Mouse (Mus musculus): ENCODE data around the gene Mbd6.

The Mbd6 gene

GRCm38 (mm10) chr10:127288328-127288799, 454 bp downstream of the Mbd6 start:
- WGBS = 1% methylated on average over 16 of the region's 28 CpGs

GRCm38 (mm10) chr10:127287936-127288293, 903 bp downstream of the Mbd6 start:
- 0% methylated on average over 3 of the region's 3 CpGs for whole genome bisulfite sequencing

GRCm38 (mm10) chr10:127287271-127287935, 1.4 kb downstream of the Mbd6 start:
- WGBS = 46% methylated on average over 15 of the region's 15 CpGs

- 50% methylated on average over 7 of the region's 7 CpGs for WGBS
Measured at GRCm38 (mm10) chr10:127286730-127287129, 2.1 kb downstream of the Mbd6 start.

GRCm38 (mm10) chr10:127286194-127286593, 2.6 kb downstream of the Mbd6 start:
- WGBS = 52% methylated on average over 7 of the region's 7 CpGs

GRCm38 (mm10) chr10:127285644-127286043, 3.2 kb downstream of the Mbd6 start:
- WGBS = 71% methylated on average over 13 of the region's 13 CpGs

- WGBS = 76% methylated on average over 10 of the region's 11 CpGs
Measured at GRCm38 (mm10) chr10:127284724-127285500, 3.9 kb downstream of the Mbd6 start.

GRCm38 (mm10) chr10:127284105-127284622, 4.7 kb downstream of the Mbd6 start:
- 91% methylated on average over 7 of the region's 7 CpGs for WGBS

GRCm38 (mm10) chr10:127282620-127283215, 6.1 kb downstream of the Mbd6 start:
- 73% methylated on average over 13 of the region's 13 CpGs for WGBS

- 58% methylated on average over 8 of the region's 8 CpGs for WGBS
Measured at GRCm38 (mm10) chr10:127281316-127281715, 7.5 kb downstream of the Mbd6 start.

- WGBS = 81% methylated on average over 2 of the region's 2 CpGs
Measured at GRCm38 (mm10) chr10:127279730-127280129, 9.1 kb downstream of the Mbd6 start.

- 90% methylated on average over 11 of the region's 11 CpGs for WGBS
Measured at GRCm38 (mm10) chr10:127274261-127275022, 14.4 kb downstream of the Mbd6 start.

GRCm38 (mm10) chr10:127272371-127272770, 16.4 kb downstream of the Mbd6 start:
- 88% methylated on average over 5 of the region's 5 CpGs for WGBS

- 69% methylated on average over 4 of the region's 4 CpGs for WGBS
Measured at GRCm38 (mm10) chr10:127269884-127270283, 18.9 kb downstream of the Mbd6 start.

GRCm38 (mm10) chr10:127269036-127269435, 19.8 kb downstream of the Mbd6 start:
- 48% methylated on average over 12 of the region's 12 CpGs for WGBS

GRCm38 (mm10) chr10:127268401-127268800, 20.4 kb downstream of the Mbd6 start:
- 53% methylated on average over 5 of the region's 5 CpGs for WGBS

GRCm38 (mm10) chr10:127267318-127267717, 21.5 kb downstream of the Mbd6 start:
- WGBS = 53% methylated on average over 5 of the region's 5 CpGs

- under 1% methylated on average over 70 of the region's 70 CpGs for WGBS
Measured at GRCm38 (mm10) chr10:127266112-127267091, 22.4 kb downstream of the Mbd6 start, which contains the start of gene Dctn2. Dctn2 (plus strand) TSS chr10:127266368.

- WGBS = 27% methylated on average over 4 of the region's 4 CpGs
Measured at GRCm38 (mm10) chr10:127265727-127266111, 23.1 kb downstream of the Mbd6 start.

GRCm38 (mm10) chr10:127264971-127265370, 23.8 kb downstream of the Mbd6 start:
- 69% methylated on average over 4 of the region's 4 CpGs for whole genome bisulfite sequencing
